Mouse (Mus musculus) left cerebral cortex, adult 2 months (tissue): ENCODE measurements around the gene Marcks. TPM values are rescaled to one million over a fixed set of nuclear protein-coding genes. Genes with fewer than 3 reads are reported as not detected.

Experiments
- DNase-seq, 2 experiments: peaks; one replicate each; pipeline ENCODE4 v3.0.0; 2021 to 2022; ENCODE audit warnings: low spot score in 2 of 2, mixed read lengths in 1 of 2; ENCODE audit errors: extremely low spot score in 1 of 2
- H3K27ac ChIP-seq: fragments of 200-600 bp; 2 replicates; pipeline ENCODE4 v1.8.1; 2022
- H3K4me3 ChIP-seq: fragments of 200-600 bp; 2 replicates; pipeline ENCODE4 v1.8.1; 2022
- CTCF ChIP-seq: fragments of 200-600 bp; IDR thresholded peaks from 2 replicates; pipeline ENCODE4 v1.8.1; 2022; ENCODE audit warnings: antibody characterized with exemption, mild to moderate bottlenecking, moderate library complexity
- intact Hi-C: fragments of 180-260 bp; cut with DNase I; formaldehyde crosslinking; loops from one replicate; pipeline ENCODE4 v1.15.1; 2025
- long read RNA-seq, 2 experiments: library from polyadenylated mRNA; stranded (forward); transcript quantifications; one replicate each; pipeline ENCODE4 v2.0.0; 2021; ENCODE audit warnings: borderline mapping rate in 2 of 2
- total RNA-seq, 2 experiments: library from RNA; stranded (reverse); gene quantifications; 2 replicates each; pipeline ENCODE4 v1.2.3; 2021

Gene Marcks
- total RNA-seq = 100 to 1,000 TPM; 139 to 154 TPM
- long read RNA-seq, experiment 1, full-length matches to known transcripts = 313 of 380 reads
- long read RNA-seq, experiment 1, partial matches to known transcripts = 64 of 380 reads
- long read RNA-seq, experiment 1, other reads (novel, unspliced or antisense) = 3 of 380 reads
- long read RNA-seq, experiment 2, full-length matches to known transcripts = 287 of 362 reads
- long read RNA-seq, experiment 2, partial matches to known transcripts = 73 of 362 reads
- long read RNA-seq, experiment 2, other reads (novel, unspliced or antisense) = 2 of 362 reads

- intact Hi-C loops = loop anchor here (5.0 kb wide), 5 partner anchors 122 to 1128 kb away; no protein-coding TSS in a partner anchor
- no peak for TF ChIP-seq CTCF
- peak within 1 kb of the TSS; percentile 91 for H3K4me3 ChIP-seq
- H3K27ac ChIP-seq = peak within 1 kb of the TSS; percentile 97
- DNase-seq = peak; percentile 85 to 88
Observed at GRCm38 (mm10) chr10:37138778-37139442, at the start of gene Marcks. Marcks (minus strand) TSS chr10:37138920.

- no peak overlapping the region for H3K27ac ChIP-seq
- no peak for TF ChIP-seq CTCF
- H3K4me3 ChIP-seq = no peak overlapping the region
- intact Hi-C loops = no loop called here
- no peak for DNase-seq
Observed at GRCm38 (mm10) chr10:37177071-37177470, 38.4 kb upstream of the Marcks start.

- intact Hi-C loops = no loop called here
- no peak for TF ChIP-seq CTCF
- no peak overlapping the region for H3K27ac ChIP-seq
Observed at GRCm38 (mm10) chr10:37172416-37172950, 33.8 kb upstream of the Marcks start.

DNA sequence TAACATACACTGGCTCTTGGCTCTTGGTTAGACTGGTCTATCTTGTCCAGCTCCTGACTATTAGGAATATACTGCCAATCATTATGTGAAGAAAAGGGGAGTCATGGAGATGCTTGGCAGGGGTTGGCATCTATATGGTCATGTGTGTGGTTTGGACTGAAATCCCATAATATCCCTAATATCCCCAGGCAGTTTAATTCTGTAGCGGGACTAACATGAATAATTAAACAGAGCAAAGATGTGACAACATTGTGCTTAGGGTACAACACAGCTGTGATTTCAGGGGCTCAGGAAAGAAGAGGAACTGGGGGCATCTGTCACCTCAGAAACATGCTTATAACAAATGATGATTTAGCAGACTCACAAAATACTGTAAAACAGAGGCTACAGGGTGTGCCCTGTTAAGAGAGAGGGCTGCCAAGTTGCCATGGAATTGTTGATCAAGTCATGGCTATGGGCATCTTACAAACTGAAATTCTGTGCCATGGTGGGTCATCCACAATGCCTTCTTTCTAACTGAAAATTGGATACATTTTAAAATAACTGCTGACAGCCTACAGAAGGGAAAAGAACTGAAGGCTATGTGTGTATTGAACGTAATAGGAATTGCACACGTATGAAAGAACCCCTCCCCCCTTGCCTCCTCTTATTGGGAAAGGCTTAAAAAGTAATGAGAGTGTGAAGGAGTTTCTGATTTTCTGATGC is 33.1 kb upstream of the Marcks start:
- TF ChIP-seq CTCF = no peak
- intact Hi-C loops = no loop called here
- Histone ChIP-seq H3K4me3 (no peak overlapping the region), H3K27ac (no peak overlapping the region)
- DNase-seq = no peak

More at GRCm38 (mm10) chr10:37172416-37172950, 33.8 kb upstream of the Marcks start:
- no peak for DNase-seq
- no peak overlapping the region for H3K4me3 ChIP-seq

DNA sequence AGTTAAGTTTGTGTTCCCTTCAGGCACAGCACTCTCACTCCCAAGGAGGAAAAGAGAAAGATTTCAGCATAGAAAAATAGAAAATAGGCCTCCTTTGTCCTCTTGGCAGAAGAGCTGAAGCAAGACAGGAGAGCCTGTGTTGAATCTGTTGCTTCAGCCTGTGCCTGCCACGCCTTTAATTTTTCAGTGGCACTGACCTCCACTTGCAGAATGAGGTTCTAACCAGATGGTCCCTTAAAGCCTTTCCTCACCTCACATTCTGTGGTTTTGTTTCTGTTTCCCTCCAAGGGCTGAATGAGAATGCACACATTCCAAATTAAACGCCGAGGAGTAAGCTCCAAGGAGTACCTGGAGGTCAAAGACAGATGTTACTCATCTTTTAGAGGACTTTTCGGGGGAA is 32.2 kb upstream of the Marcks start:
- Histone ChIP-seq H3K4me3 (no peak overlapping the region), H3K27ac (no peak overlapping the region)
- no peak for DNase-seq
- intact Hi-C loops = no loop called here
- no peak for TF ChIP-seq CTCF

GRCm38 (mm10) chr10:37170466-37170865 is 31.7 kb upstream of the Marcks start:
- DNase-seq = no peak
- intact Hi-C loops = no loop called here
- TF ChIP-seq CTCF = no peak
- Histone ChIP-seq H3K27ac (no peak overlapping the region), H3K4me3 (no peak overlapping the region)

GRCm38 (mm10) chr10:37167527-37167926 is 28.8 kb upstream of the Marcks start:
- Histone ChIP-seq H3K27ac (no peak overlapping the region), H3K4me3 (no peak overlapping the region)
- intact Hi-C loops = no loop called here
- TF ChIP-seq CTCF = no peak
- no peak for DNase-seq

- DNase-seq = no peak
- H3K4me3 ChIP-seq = no peak overlapping the region
- no peak for TF ChIP-seq CTCF
- H3K27ac ChIP-seq = no peak overlapping the region
- intact Hi-C loops = no loop called here
Observed at GRCm38 (mm10) chr10:37159731-37160130, 21.0 kb upstream of the Marcks start.

DNA sequence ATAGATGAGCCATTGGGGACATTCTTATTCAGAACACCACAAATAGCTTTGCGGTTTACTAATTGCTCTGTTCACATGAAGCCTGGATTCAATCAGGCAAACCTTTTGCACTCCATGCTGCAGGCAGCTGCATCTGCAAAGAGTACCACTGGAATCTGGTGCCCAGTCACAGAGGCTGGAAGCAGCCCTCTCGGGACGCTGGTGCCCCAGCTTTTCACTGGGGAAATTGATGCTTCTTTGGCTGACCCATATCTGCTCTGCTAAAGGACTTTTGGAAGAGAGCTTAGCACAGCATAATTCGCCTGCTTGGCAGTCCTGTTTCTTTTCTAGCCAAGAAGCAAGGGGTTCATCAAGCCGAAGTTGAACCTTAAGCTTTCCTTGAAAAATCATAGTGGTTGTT is 18.4 kb upstream of the Marcks start:
- Histone ChIP-seq H3K27ac (no peak overlapping the region), H3K4me3 (no peak overlapping the region)
- no peak for TF ChIP-seq CTCF
- intact Hi-C loops = no loop called here
- no peak for DNase-seq

DNA sequence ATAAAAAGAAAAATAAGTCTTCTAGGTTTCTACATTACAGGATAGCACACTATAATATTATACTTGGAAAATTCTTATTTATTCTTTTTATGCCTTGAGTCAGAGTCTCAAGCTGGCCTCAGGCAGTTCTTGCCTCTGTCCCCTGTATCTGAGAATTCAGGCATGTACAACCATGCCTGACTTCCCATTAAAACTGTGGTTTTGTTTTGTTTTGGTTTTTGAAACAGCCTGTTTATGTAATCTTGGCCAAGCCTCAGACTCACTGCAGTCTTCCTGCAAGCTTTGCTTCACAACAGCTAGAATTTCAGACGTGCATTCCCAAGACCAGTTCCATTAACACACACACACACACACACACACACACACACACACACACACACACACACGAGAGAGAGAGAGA is 16.4 kb upstream of the Marcks start:
- H3K4me3 ChIP-seq = no peak overlapping the region
- H3K27ac ChIP-seq = no peak overlapping the region
- TF ChIP-seq CTCF = no peak
- intact Hi-C loops = no loop called here
- DNase-seq = no peak

DNA sequence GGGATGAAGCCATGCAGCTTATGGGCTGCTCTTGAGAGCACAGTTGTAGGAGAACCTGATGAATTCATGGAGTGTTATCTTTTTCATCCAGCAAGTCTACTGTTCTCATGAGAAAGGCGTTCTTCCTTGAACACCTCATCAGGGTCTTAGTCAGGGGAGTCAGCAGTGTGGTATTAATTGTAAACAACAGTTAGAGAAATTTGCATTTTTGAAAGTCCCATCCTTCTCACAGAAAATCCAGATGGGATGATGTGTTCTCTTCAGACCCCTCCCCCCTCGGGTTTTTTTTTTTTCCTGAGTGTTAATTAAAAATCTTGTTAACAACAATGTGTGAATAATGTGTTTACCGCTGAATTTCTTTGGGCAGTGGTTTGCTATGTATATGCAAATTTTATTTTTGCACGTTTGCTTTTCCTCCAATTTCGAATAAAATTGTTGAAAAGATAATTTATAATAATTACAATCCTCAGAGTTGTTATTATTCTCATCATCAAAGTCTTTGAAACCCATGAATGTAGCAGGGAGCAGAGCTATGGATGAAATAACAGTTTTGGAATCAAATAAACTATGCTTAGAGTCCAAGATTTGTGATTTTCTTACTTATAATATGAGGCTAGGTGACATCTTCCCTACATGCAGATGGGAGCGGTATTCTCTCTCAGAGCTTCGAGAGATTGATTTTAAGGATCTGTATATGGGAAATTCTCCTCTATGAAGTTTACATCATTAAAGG is 13.0 kb upstream of the Marcks start:
- H3K4me3 ChIP-seq = no peak overlapping the region
- DNase-seq = no peak
- intact Hi-C loops = no loop called here
- no peak overlapping the region for H3K27ac ChIP-seq
- TF ChIP-seq CTCF = no peak

DNA sequence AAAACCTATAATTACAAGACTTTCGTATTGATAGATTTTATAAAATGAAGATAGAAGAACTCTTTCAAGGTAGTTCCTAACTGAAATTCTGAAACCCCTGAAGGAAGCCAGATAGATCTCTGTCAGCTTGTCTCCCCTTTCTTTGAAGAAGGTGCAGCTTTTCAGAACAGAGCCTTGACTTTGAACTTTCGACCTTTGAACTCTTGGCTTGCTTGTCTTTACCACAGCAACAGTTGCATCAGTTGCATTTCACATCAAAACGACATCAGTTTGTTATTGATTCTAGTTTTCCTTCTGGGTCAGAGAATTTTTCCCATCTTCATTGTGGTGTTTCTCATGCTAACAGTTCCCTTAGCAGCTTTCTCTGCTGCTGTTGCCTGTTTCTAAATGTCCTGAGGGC is 9.3 kb upstream of the Marcks start:
- H3K4me3 ChIP-seq = no peak overlapping the region
- TF ChIP-seq CTCF = no peak

More for the DNA sequence above, 9.3 kb upstream of the Marcks start:
- H3K27ac ChIP-seq = no peak overlapping the region
- intact Hi-C loops = no loop called here
- DNase-seq = no peak
